Mouse (Mus musculus): ENCODE results near the gene Mmp11. TPM values are rescaled to one million over a fixed set of nuclear protein-coding genes. Genes with fewer than 3 reads are reported as not detected.
A peak's percentile ranks its signal among the peaks of the same experiment; 100 is the strongest.

The Mmp11 gene
- polyA plus RNA-seq, 1 experiment from 2014 or later, result 245 TPM

GRCm38 (mm10) chr10:75913013-75913589, 23.2 kb downstream of the Mmp11 start:
- no peak overlapping the region for H3K4me3 ChIP-seq
- H3K27me3 ChIP-seq, result no peaks in the 10 kb centered on the region
- peak overlapping the region; percentile 38; the same call in 1 of the 2 replicates for H3K27ac ChIP-seq
- peaks cover 28% of the 10 kb centered on the region for H3K4me1 ChIP-seq
- H3K9me3 ChIP-seq, result no peaks in the 10 kb centered on the region
- H3K9ac ChIP-seq, result no peak overlapping the region
- 55% methylated on average over 6 of the region's 6 CpGs for WGBS
- peaks cover 72% of the 10 kb centered on the region for H3K36me3 ChIP-seq
- no peak overlapping the region for H3K4me2 ChIP-seq
- ATAC-seq (ENCODE audit: insufficient number of reproducible peaks, low FRiP score, low TSS enrichment, low read depth), result peak; percentile 35; the same call in 1 of the 2 replicates

DNA sequence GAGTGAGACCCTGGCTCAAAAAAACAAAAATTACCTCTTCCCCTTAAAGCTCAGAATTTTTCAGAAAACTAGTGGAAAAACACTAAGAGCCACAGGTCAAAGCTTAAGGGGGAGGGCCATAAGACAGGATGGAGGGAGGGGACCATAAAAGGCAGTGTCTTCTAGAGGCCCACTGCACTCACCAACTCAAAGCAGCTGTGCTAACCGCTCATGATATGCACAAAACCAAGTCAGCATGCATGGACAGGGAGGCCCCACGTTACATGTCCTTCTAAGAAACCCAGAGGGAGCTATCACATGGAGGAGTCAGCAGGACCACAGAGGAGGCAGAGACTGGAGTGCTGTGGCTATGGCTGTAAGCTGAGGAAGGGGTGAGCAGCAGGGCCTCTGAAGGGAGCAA, 25.6 kb downstream of the Mmp11 start:
- Histone ChIP-seq H3K27me3 (no peaks in the 10 kb centered on the region), H3K27ac (no peak overlapping the region), H3K4me2 (no peak overlapping the region), H3K9me3 (no peaks in the 10 kb centered on the region), H3K36me3 (peaks cover 77% of the 10 kb centered on the region), H3K4me1 (peaks cover 6% of the 10 kb centered on the region), H3K9ac (no peak overlapping the region), H3K4me3 (no peak overlapping the region)
- WGBS, result 81% methylated on average over 2 of the region's 2 CpGs
- ATAC-seq (ENCODE audit: insufficient number of reproducible peaks, low FRiP score, low TSS enrichment, low read depth), result no peak

GRCm38 (mm10) chr10:75906882-75907281, 29.4 kb downstream of the Mmp11 start:
- H3K27ac ChIP-seq, result no peak overlapping the region
- H3K36me3 ChIP-seq, result peaks cover 90% of the 10 kb centered on the region

DNA sequence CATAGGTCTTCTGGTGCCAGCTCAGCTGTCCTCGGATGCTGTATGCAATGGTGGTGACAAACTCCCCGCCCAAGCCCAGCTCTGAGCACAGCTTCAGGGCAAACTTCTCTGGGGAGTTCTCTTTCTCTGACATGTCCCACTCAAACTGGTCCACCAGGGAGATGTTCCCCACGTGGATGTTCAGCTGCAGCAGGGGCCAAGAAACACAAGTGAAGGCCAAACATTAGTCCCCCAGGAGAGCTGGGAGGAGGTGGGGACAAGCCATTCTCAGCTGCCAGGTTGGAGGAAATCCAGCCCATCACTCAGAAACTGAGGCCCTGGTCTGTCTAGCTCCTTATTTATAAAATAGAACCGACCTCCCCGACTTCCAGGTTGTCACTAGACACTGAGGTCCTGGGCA, 31.9 kb downstream of the Mmp11 start:
- whole genome bisulfite sequencing, result 94% methylated on average over 5 of the region's 5 CpGs
- ATAC-seq (ENCODE audit: insufficient number of reproducible peaks, low FRiP score, low TSS enrichment, low read depth), result no peak

More at GRCm38 (mm10) chr10:75906882-75907281, 29.4 kb downstream of the Mmp11 start:
- Histone ChIP-seq H3K9me3 (no peaks in the 10 kb centered on the region), H3K27me3 (no peaks in the 10 kb centered on the region), H3K9ac (no peak overlapping the region), H3K4me3 (no peak overlapping the region), H3K4me2 (no peak overlapping the region), H3K4me1 (no peaks in the 10 kb centered on the region)
- WGBS, result 91% methylated on average over 4 of the region's 4 CpGs
- no peak for ATAC-seq (ENCODE audit: insufficient number of reproducible peaks, low FRiP score, low TSS enrichment, low read depth)

GRCm38 (mm10) chr10:75898846-75899245, 37.5 kb downstream of the Mmp11 start:
- Histone ChIP-seq H3K9me3 (no peaks in the 10 kb centered on the region), H3K36me3 (peaks cover 88% of the 10 kb centered on the region), H3K27me3 (no peaks in the 10 kb centered on the region), H3K4me2 (no peak overlapping the region), H3K4me1 (0 out of 2 replicates have a peak, but pooled peaks cover 10% of the 10 kb centered on the region), H3K9ac (no peak overlapping the region), H3K4me3 (no peak overlapping the region), H3K27ac (no peak overlapping the region)
- ATAC-seq (ENCODE audit: insufficient number of reproducible peaks, low FRiP score, low TSS enrichment, low read depth), result 0 out of 2 replicates have a peak, but pooled peaks have one; percentile 62
- WGBS, result 67% methylated on average over 3 of the region's 3 CpGs

More for the DNA sequence above, 31.9 kb downstream of the Mmp11 start:
- Histone ChIP-seq H3K9ac (no peak overlapping the region), H3K9me3 (no peaks in the 10 kb centered on the region), H3K4me1 (no peaks in the 10 kb centered on the region), H3K27ac (no peak overlapping the region), H3K36me3 (peaks cover 87% of the 10 kb centered on the region), H3K4me2 (no peak overlapping the region), H3K27me3 (no peaks in the 10 kb centered on the region), H3K4me3 (no peak overlapping the region)

- peaks cover 80% of the 10 kb centered on the region for H3K36me3 ChIP-seq
- no peak overlapping the region for H3K27ac ChIP-seq
- H3K4me1 ChIP-seq, result peaks cover 17% of the 10 kb centered on the region
- H3K27me3 ChIP-seq, result no peaks in the 10 kb centered on the region
- H3K9me3 ChIP-seq, result no peaks in the 10 kb centered on the region
- H3K9ac ChIP-seq, result no peak overlapping the region
- ATAC-seq (ENCODE audit: insufficient number of reproducible peaks, low FRiP score, low TSS enrichment, low read depth), result no peak
- H3K4me2 ChIP-seq, result no peak overlapping the region
- WGBS, result 78% methylated on average over 6 of the region's 6 CpGs
- H3K4me3 ChIP-seq, result no peak overlapping the region
Observed at GRCm38 (mm10) chr10:75898039-75898564, 38.2 kb downstream of the Mmp11 start.

DNA sequence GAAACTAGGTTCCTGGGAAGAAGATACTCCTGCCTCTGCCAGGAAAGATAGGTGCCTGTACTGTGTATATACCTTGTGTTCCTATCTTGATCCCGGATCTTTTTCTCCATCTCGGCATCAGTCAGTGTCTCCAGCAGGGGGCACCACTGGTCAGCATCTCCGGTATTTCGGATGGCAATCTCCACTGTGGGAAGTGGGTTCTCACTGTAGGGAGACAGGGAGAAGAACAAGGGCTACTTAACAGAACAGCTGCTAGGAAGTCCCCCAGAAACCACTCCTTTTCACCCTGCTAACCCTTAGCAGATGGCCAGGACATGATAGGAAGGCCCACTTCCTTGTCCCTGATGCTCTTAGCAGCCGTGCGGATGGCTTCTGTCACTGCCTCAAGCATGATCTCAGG, 38.9 kb downstream of the Mmp11 start:
- no peaks in the 10 kb centered on the region for H3K27me3 ChIP-seq
- no peak overlapping the region for H3K4me3 ChIP-seq
- no peaks in the 10 kb centered on the region for H3K9me3 ChIP-seq
- no peak overlapping the region for H3K9ac ChIP-seq
- WGBS, result 39% methylated on average over 6 of the region's 6 CpGs
- no peak overlapping the region for H3K27ac ChIP-seq
- H3K4me1 ChIP-seq, result peaks cover 21% of the 10 kb centered on the region
- H3K36me3 ChIP-seq, result peaks cover 73% of the 10 kb centered on the region
- ATAC-seq (ENCODE audit: insufficient number of reproducible peaks, low FRiP score, low TSS enrichment, low read depth), result no peak
- no peak overlapping the region for H3K4me2 ChIP-seq

DNA sequence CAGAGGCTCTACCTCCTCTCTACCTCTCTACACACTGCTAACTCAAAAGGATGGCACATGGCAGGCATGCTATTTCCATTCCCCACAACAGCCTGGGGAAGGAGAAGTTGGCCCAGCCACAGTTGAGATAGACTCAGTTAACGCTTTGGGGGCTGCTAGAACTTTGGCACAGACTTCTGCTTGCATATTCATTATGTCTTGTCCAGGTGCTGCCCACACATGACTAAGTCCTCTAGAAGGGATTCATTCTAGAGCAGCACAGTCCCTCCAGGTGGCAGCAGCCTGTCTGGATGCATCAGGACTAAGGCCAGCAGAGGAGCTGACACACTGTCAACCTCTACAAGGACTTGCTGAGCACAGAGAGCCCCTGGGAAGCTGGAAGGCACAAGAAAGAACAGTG, 40.1 kb downstream of the Mmp11 start:
- Histone ChIP-seq H3K9me3 (no peaks in the 10 kb centered on the region), H3K27ac (no peak overlapping the region), H3K4me3 (no peak overlapping the region), H3K36me3 (peaks cover 61% of the 10 kb centered on the region), H3K4me1 (peaks cover 21% of the 10 kb centered on the region), H3K9ac (no peak overlapping the region), H3K4me2 (no peak overlapping the region), H3K27me3 (no peaks in the 10 kb centered on the region)
- no peak for ATAC-seq (ENCODE audit: insufficient number of reproducible peaks, low FRiP score, low TSS enrichment, low read depth)
- WGBS, result 94% methylated on average over 1 of the region's 1 CpGs

DNA sequence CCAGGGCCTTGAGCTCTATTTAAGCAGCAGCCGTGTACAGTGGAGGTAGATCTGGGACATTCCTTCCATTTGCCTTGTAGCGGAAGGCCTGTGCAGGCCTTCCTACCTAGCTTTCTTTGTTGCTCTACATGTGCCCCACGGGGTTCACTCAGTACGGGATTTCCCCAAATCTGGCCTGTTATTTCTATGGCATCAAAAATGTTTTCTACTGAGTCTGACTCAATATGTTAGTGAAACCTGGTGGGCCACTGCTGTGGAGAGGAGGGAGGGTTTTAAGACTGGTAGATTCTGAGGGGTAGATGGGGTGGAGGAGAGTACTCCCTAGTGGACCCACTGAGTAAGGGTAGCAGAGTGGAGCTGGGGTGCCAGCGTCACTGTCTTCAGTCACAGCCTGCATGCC, 40.6 kb downstream of the Mmp11 start:
- H3K36me3 ChIP-seq, result peaks cover 57% of the 10 kb centered on the region
- no peak for ATAC-seq (ENCODE audit: insufficient number of reproducible peaks, low FRiP score, low TSS enrichment, low read depth)
- no peak overlapping the region for H3K4me2 ChIP-seq
- H3K9ac ChIP-seq, result no peak overlapping the region
- H3K4me1 ChIP-seq, result peaks cover 21% of the 10 kb centered on the region
- 93% methylated on average over 5 of the region's 5 CpGs for WGBS
- H3K9me3 ChIP-seq, result no peaks in the 10 kb centered on the region
- H3K4me3 ChIP-seq, result no peak overlapping the region
- H3K27me3 ChIP-seq, result no peaks in the 10 kb centered on the region
- H3K27ac ChIP-seq, result no peak overlapping the region

- Histone ChIP-seq H3K4me2 (no peak overlapping the region), H3K36me3 (peaks cover 50% of the 10 kb centered on the region)
Observed at GRCm38 (mm10) chr10:75894601-75895000, 41.7 kb downstream of the Mmp11 start.

GRCm38 (mm10) chr10:75893089-75893750, 43.1 kb downstream of the Mmp11 start, which contains the start of gene Derl3:
Gene Derl3 (plus strand): TSS chr10:75893413.
- Histone ChIP-seq H3K36me3 (peaks cover 42% of the 10 kb centered on the region), H3K27me3 (no peaks in the 10 kb centered on the region), H3K27ac (no peak within 1 kb of the TSS), H3K4me2 (peak within 1 kb of the TSS; percentile 95), H3K9ac (peak within 1 kb of the TSS; percentile 24; the same call in 1 of the 2 replicates), H3K9me3 (no peaks in the 10 kb centered on the region), H3K4me1 (peaks cover 29% of the 10 kb centered on the region), H3K4me3 (peak within 1 kb of the TSS; percentile 45)
- WGBS, result 1% methylated on average over 51 of the region's 51 CpGs
- ATAC-seq (ENCODE audit: insufficient number of reproducible peaks, low FRiP score, low TSS enrichment, low read depth), result peak; percentile 97

More at GRCm38 (mm10) chr10:75894601-75895000, 41.7 kb downstream of the Mmp11 start:
- ATAC-seq (ENCODE audit: insufficient number of reproducible peaks, low FRiP score, low TSS enrichment, low read depth), result no peak
- Histone ChIP-seq H3K9ac (no peak overlapping the region), H3K27me3 (no peaks in the 10 kb centered on the region), H3K27ac (no peak overlapping the region), H3K4me1 (peaks cover 26% of the 10 kb centered on the region), H3K9me3 (no peaks in the 10 kb centered on the region), H3K4me3 (no peak overlapping the region)
- WGBS, result 62% methylated on average over 6 of the region's 6 CpGs

All from limb, embryonic 15.5 days (tissue).